Comparison of ENCODE assay signal across 9 mouse cellular contexts in the genomic region with DNA sequence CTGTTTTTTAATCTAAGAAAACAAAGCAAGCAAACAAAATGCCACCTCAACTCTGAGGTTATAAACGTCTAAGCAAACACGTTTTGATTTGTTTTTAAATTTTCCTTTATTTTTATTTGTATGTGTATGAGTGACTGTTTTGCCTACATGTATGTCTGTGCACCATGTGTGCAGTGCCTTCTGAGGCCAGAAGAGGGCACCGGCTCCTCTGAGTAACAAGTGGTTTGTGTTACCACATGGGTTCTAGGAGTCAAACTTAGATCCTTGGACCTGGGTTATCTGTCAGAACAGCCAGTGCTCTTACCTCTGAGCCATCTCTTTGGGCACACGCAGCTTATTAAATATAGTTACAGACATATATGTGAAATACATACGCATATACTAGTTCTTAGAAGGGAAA. TPM values are rescaled to one million over a fixed set of nuclear protein-coding genes. Genes with fewer than 3 reads are reported as not detected.
DNase-seq lines count a peak whose midpoint lies in the region; ATAC-seq and TF ChIP-seq lines count a peak whose summit lies in the region.
"Had no signal": no experiment of that assay in that cellular context is flagged by ENCODE, and none has a peak within 500 bp of the region (broad histone marks: within the 10 kb centered on the region; RNA-seq: fewer than 3 reads in every experiment).

No protein-coding gene starts in this region.

- no peaks in the 10 kb centered on the region for H3K36me3 ChIP-seq in hindbrain, postnatal 0 days (ENCODE audit: insufficient read depth, low read length)
- H3K36me3 ChIP-seq in hindbrain, embryonic 12.5 days = no peaks in the 10 kb centered on the region
- H3K36me3 ChIP-seq in CH12.LX (replicated peaks in 1 of 2; ENCODE audit: control insufficient read depth in 1 of 2, insufficient read depth in 1 of 2, low read length in 1 of 2) = no peaks in the 10 kb centered on the region
- no peaks in the 10 kb centered on the region for H3K36me3 ChIP-seq in forebrain, embryonic 12.5 days (replicated peaks)
- H3K36me3 ChIP-seq: embryonic facial prominence, embryonic 13.5 days had no signal

- peak; percentile 62 for TF ChIP-seq CTCF in hindbrain, postnatal 0 days (IDR thresholded peaks at IDR 0.05; ENCODE audit: low read depth)
- peak; percentile 32 to 73; a peak in 2 of 4 replicates for TF ChIP-seq CTCF in CH12.LX (conservative IDR thresholded peaks at IDR 0.05 in 1 of 2, IDR thresholded peaks at IDR 0.05 in 1 of 2; ENCODE audit: low read depth in 2 of 2, low read length in 2 of 2)

- no peak for TF ChIP-seq POLR2A in CH12.LX (IDR thresholded peaks at IDR 0.05; ENCODE audit: low read depth, low read length)

- H3K9ac ChIP-seq in hindbrain, postnatal 0 days (replicated peaks; ENCODE audit: low read length) = no peak overlapping the region
- H3K9ac ChIP-seq in hindbrain, embryonic 12.5 days = no peak overlapping the region
- no peak overlapping the region for H3K9ac ChIP-seq in CH12.LX (ENCODE audit: insufficient read depth, low read depth)
- no peak overlapping the region for H3K9ac ChIP-seq in forebrain, embryonic 12.5 days
- H3K9ac ChIP-seq: embryonic facial prominence, embryonic 13.5 days had no signal

- in situ Hi-C loops in CH12.LX (cut with MboI; ENCODE audit: low pct_ligation_motif_present, low pct_unique_long_range_greater_than_20kb, low sequenced_read_pairs) = no loop called here

- H3K79me2 ChIP-seq in CH12.LX (replicated peaks; ENCODE audit: control insufficient read depth, extremely low read depth, insufficient read depth, poor library complexity, severe bottlenecking) = no peaks in the 10 kb centered on the region

- H3K27ac ChIP-seq in hindbrain, postnatal 0 days = no peak overlapping the region
- no peak overlapping the region for H3K27ac ChIP-seq in hindbrain, embryonic 12.5 days
- no peak overlapping the region for H3K27ac ChIP-seq in CH12.LX (ENCODE audit: insufficient read depth, low read depth)
- H3K27ac ChIP-seq in forebrain, embryonic 12.5 days = no peak overlapping the region
- H3K27ac ChIP-seq: embryonic facial prominence, embryonic 13.5 days had no signal

- 90% methylated on average over 5 of the region's 5 CpGs for WGBS in hindbrain, postnatal 0 days
- WGBS in hindbrain, embryonic 12.5 days = 87% methylated on average over 5 of the region's 5 CpGs
- WGBS in forebrain, embryonic 12.5 days = 94% methylated on average over 5 of the region's 5 CpGs

- dilution Hi-C loops in CH12.LX (cut with MboI; ENCODE audit: extremely low pct_ligation_motif_present, extremely low pct_unique_long_range_greater_than_20kb, low sequenced_read_pairs) = no loop called here

- no peak overlapping the region for H3K4me2 ChIP-seq in hindbrain, postnatal 0 days (ENCODE audit: low read depth, low read length)
- no peak overlapping the region for H3K4me2 ChIP-seq in hindbrain, embryonic 12.5 days (replicated peaks)
- no peak overlapping the region for H3K4me2 ChIP-seq in CH12.LX (ENCODE audit: insufficient read depth, low read depth, poor library complexity, severe bottlenecking)
- no peak overlapping the region for H3K4me2 ChIP-seq in forebrain, embryonic 12.5 days
- H3K4me2 ChIP-seq: embryonic facial prominence, embryonic 13.5 days had no signal

- no peak for ATAC-seq in hindbrain, postnatal 0 days
- ATAC-seq in hindbrain, embryonic 12.5 days (ENCODE audit: low FRiP score) = no peak
- no peak for ATAC-seq in activated CD4-positive, CD25-positive, alpha-beta regulatory T cell, adult 4 months
- ATAC-seq in forebrain, embryonic 12.5 days (ENCODE audit: low FRiP score) = no peak

- no peak for TF ChIP-seq EP300 in CH12.LX (IDR thresholded peaks at IDR 0.05; ENCODE audit: low read length)

- H3K4me3 ChIP-seq in hindbrain, postnatal 0 days (ENCODE audit: low read length) = no peak overlapping the region
- H3K4me3 ChIP-seq in hindbrain, embryonic 12.5 days = no peak overlapping the region
- no peak overlapping the region for H3K4me3 ChIP-seq in CH12.LX (replicated peaks in 1 of 3; ENCODE audit: low read depth in 2 of 3, low read length in 2 of 3, poor library complexity in 1 of 3)
- no peak overlapping the region for H3K4me3 ChIP-seq in forebrain, embryonic 12.5 days (replicated peaks)
- H3K4me3 ChIP-seq: embryonic facial prominence, embryonic 13.5 days had no signal

- peak; percentile 48 for DNase-seq in hindbrain, postnatal 0 days (ENCODE audit: low spot score)
- DNase-seq in 3134 (ENCODE audit: extremely low read depth, insufficient read length, low spot score) = peak; percentile 25
- DNase-seq in CH12.LX (ENCODE audit: extremely low read depth) = peak; percentile 58
- DNase-seq in induced T-regulatory cell, adult 2 months (ENCODE audit: low read depth) = peak; percentile 54
- no peak for DNase-seq in adrenal gland, adult 8-10 months

- H3K9me3 ChIP-seq in hindbrain, postnatal 0 days (ENCODE audit: low read length) = no peaks in the 10 kb centered on the region
- no peaks in the 10 kb centered on the region for H3K9me3 ChIP-seq in hindbrain, embryonic 12.5 days (replicated peaks)
- no peaks in the 10 kb centered on the region for H3K9me3 ChIP-seq in CH12.LX (replicated peaks; ENCODE audit: low read length)
- H3K9me3 ChIP-seq in forebrain, embryonic 12.5 days = no peaks in the 10 kb centered on the region
- H3K9me3 ChIP-seq: embryonic facial prominence, embryonic 13.5 days had no signal

- TF ChIP-seq RAD21 in CH12.LX (IDR thresholded peaks at IDR 0.05; ENCODE audit: low read depth, low read length) = peak; percentile 67

- H3K4me1 ChIP-seq in hindbrain, postnatal 0 days (ENCODE audit: insufficient read depth, low read length) = no peaks in the 10 kb centered on the region; the same call in 1 of the 2 replicates
- peaks cover 17% of the 10 kb centered on the region for H3K4me1 ChIP-seq in hindbrain, embryonic 12.5 days
- H3K4me1 ChIP-seq in CH12.LX (ENCODE audit: control insufficient read depth in 1 of 2, insufficient read depth in 2 of 2) = peaks cover 6 to 13% of the 10 kb centered on the region in 2 experiments
- H3K4me1 ChIP-seq in forebrain, embryonic 12.5 days = peaks cover 25% of the 10 kb centered on the region

- H3K27me3 ChIP-seq in hindbrain, postnatal 0 days (ENCODE audit: insufficient read depth, low read length) = peaks cover 1% of the 10 kb centered on the region; the same call in 1 of the 2 replicates
- H3K27me3 ChIP-seq in hindbrain, embryonic 12.5 days = no peaks in the 10 kb centered on the region
- H3K27me3 ChIP-seq in CH12.LX (replicated peaks) = no peaks in the 10 kb centered on the region
- 0 out of 2 replicates have a peak, but pooled peaks cover 6% of the 10 kb centered on the region for H3K27me3 ChIP-seq in forebrain, embryonic 12.5 days
- H3K27me3 ChIP-seq: embryonic facial prominence, embryonic 13.5 days had no signal

TF ChIP-seq in CH12.LX, 34 proteins besides CTCF, POLR2A, EP300 and RAD21:
- TF ChIP-seq POLR2AphosphoS2 (IDR thresholded peaks at IDR 0.05; ENCODE audit: low read depth, low read length) = no peak
- peak; percentile 77 for TF ChIP-seq SMC3 (IDR thresholded peaks at IDR 0.05; ENCODE audit: low read depth, low read length)
- 0 out of 2 replicates have a peak, but pooled peaks have one; percentile 41 for TF ChIP-seq MYC (IDR thresholded peaks at IDR 0.05; ENCODE audit: low read depth, low read length)

RNA-seq across cellular contexts. Expression of a gene that starts 57.6 kb away (rescaled TPM):
- total RNA-seq in hindbrain, postnatal 0 days (2014; rRNA removed) = 282 and 307 TPM in 2 replicates
- 86.5 and 97.4 TPM in 2 replicates for polyA plus RNA-seq in hindbrain, postnatal 0 days (2015; fragmentation: Nextera tagmentation; extraction: Ambion mirVana)
- polyA plus RNA-seq in hindbrain, embryonic 12.5 days (2016; fragmentation: Nextera tagmentation; extraction: Ambion mirVana) = 101 and 114 TPM in 2 replicates
- 188 and 190 TPM in 2 replicates for total RNA-seq in CH12.LX (2012; rRNA removed)
- 394 and 436 TPM in 2 replicates for total RNA-seq in CH12.LX (2014; rRNA removed)
- 268 and 350 TPM in 2 replicates for polyA plus RNA-seq in CH12.LX (2012; ENCODE audit: insufficient read length, low read depth)
- polyA plus RNA-seq in activated CD4-positive, CD25-positive, alpha-beta regulatory T cell, adult 4 months (2017; shearing (Covaris generic)) = 10 to 100 TPM; 13.6 to 14.1 TPM
- 120 and 126 TPM in 2 replicates for polyA plus RNA-seq in forebrain, embryonic 12.5 days (2016; fragmentation: Nextera tagmentation; extraction: Ambion mirVana)
- total RNA-seq in adrenal gland, adult 8-10 months (2022) = 100 to 1,000 TPM; 124 to 153 (median 132) TPM
